Mouse (Mus musculus) neural tube, embryonic 14.5 days (tissue): ENCODE results near the gene Pgbd5. TPM values are rescaled to one million over a fixed set of nuclear protein-coding genes. Genes with fewer than 3 reads are reported as not detected.

Experiments
- ATAC-seq: fragments of 200-750 bp; cut with Nextera tagmentation; 2 replicates; pipeline ENCODE4 v1.8.0; 2017; ENCODE audit warnings: low read depth, mild to moderate bottlenecking, moderate TSS enrichment, moderate library complexity
- H3K27ac ChIP-seq: fragments of 300-500 bp; sonication (generic); 2 replicates; pipeline ENCODE4 v1.5.1; 2014; ENCODE audit warnings: low read depth, mild to moderate bottlenecking, control low read depth, low read length, moderate library complexity, mixed read lengths
- H3K27me3 ChIP-seq: fragments of 300-500 bp; sonication (generic); 2 replicates; pipeline ENCODE4 v1.6.1; 2014; ENCODE audit warnings: low read length; ENCODE audit not compliant: control insufficient read depth, insufficient read depth
- H3K36me3 ChIP-seq: fragments of 300-500 bp; sonication (generic); 2 replicates; pipeline ENCODE4 v1.6.1; 2014; ENCODE audit warnings: low read length, mixed read lengths; ENCODE audit not compliant: control insufficient read depth, insufficient read depth
- H3K4me1 ChIP-seq: fragments of 300-500 bp; sonication (generic); 2 replicates; pipeline ENCODE4 v1.6.1; 2014; ENCODE audit warnings: low read length; ENCODE audit not compliant: control insufficient read depth, insufficient read depth
- H3K4me2 ChIP-seq: fragments of 300-500 bp; sonication (generic); 2 replicates; pipeline ENCODE4 v1.6.1; 2014; ENCODE audit warnings: mild to moderate bottlenecking, low read depth, low read length, control low read depth
- H3K4me3 ChIP-seq: fragments of 300-500 bp; sonication (generic); 2 replicates; pipeline ENCODE4 v1.5.1; 2014; ENCODE audit warnings: low read depth, low read length, control low read depth, mixed read lengths
- H3K9ac ChIP-seq: fragments of 300-500 bp; sonication (generic); replicated peaks from 2 replicates; pipeline ENCODE4 v1.6.1; 2014; ENCODE audit warnings: low read depth, mild to moderate bottlenecking, control low read depth, low read length, mixed read lengths
- H3K9me3 ChIP-seq: fragments of 300-500 bp; sonication (generic); 2 replicates; pipeline ENCODE4 v1.6.1; 2016; ENCODE audit warnings: low read length; ENCODE audit not compliant: control insufficient read depth
- WGBS: fragments of 180-500 bp; shearing (Covaris S2); extraction: QIAGEN DNeasy Blood & Tissue Kit; methylation state at CpG from one replicate; pipeline ENCODE4 v1.1.7; 2014; 5-methylcytosine and 5-hydroxymethylcytosine counted together
- polyA plus RNA-seq: library from polyadenylated mRNA; unstranded; fragments of >200 nt; fragmentation: Nextera tagmentation; extraction: Ambion mirVana; gene quantifications from 2 replicates; pipeline ENCODE4 v1.2.1, GENCODE M21; 2014

Gene Pgbd5
- polyA plus RNA-seq, 1 experiment from 2014 or later, result 17.1 TPM

- peaks cover 19% of the 10 kb centered on the region; the same call in 1 of the 2 replicates for H3K36me3 ChIP-seq
- no peak overlapping the region for H3K4me2 ChIP-seq
- no peak for ATAC-seq
- H3K27ac ChIP-seq, result no peak overlapping the region
- WGBS, result 48% methylated on average over 1 of the region's 1 CpGs
- H3K27me3 ChIP-seq, result no peaks in the 10 kb centered on the region
- H3K4me3 ChIP-seq, result no peak overlapping the region
- no peaks in the 10 kb centered on the region for H3K9me3 ChIP-seq
- no peaks in the 10 kb centered on the region for H3K4me1 ChIP-seq
- no peak overlapping the region for H3K9ac ChIP-seq
These were observed 91.4 kb downstream of the Pgbd5 start for GRCm38 (mm10) chr8:124348087-124348486.

DNA sequence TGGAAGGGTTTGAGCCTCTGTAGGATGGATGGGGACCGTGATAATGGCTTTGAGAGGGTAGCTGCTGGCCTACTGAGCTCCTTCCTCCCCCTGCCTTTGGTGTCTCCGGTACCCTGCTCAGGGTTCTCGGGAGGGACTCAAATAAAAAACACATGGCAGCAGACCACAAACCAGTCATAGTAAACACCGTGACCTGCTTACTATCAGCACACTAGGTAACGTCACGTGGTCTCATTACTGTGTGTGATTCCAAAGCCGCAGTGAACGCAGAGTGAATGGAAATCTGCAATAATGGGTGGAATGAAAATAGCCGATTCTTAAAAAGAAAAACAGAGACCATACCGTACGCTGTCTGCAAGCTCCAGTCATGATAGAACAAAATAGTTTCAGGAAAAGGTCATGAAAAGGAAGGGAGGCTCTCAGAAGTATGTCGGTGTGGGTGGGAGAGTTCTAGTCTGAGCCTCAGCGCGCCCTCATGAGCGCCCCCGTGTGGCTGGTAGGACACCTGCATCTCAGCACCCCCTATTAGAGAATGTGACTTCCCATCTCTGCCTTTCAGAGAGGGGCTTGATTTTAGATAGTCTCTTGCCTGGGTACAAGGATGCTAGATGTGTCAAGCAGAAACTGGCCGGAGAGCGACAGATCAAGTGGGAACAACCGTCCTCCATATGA lies 92.5 kb downstream of the Pgbd5 start:
- Histone ChIP-seq H3K9me3 (no peaks in the 10 kb centered on the region), H3K4me1 (no peaks in the 10 kb centered on the region), H3K4me3 (no peak overlapping the region), H3K9ac (no peak overlapping the region), H3K27ac (no peak overlapping the region), H3K27me3 (no peaks in the 10 kb centered on the region), H3K36me3 (peaks cover 23% of the 10 kb centered on the region; the same call in 1 of the 2 replicates), H3K4me2 (no peak overlapping the region)
- WGBS, result 49% methylated on average over 19 of the region's 19 CpGs
- ATAC-seq, result peak; percentile 64; the same call in 1 of the 2 replicates

GRCm38 (mm10) chr8:124345098-124345497 lies 94.4 kb downstream of the Pgbd5 start:
- Histone ChIP-seq H3K27ac (no peak overlapping the region), H3K4me2 (no peak overlapping the region), H3K36me3 (peaks cover 38% of the 10 kb centered on the region), H3K4me3 (no peak overlapping the region), H3K9me3 (no peaks in the 10 kb centered on the region), H3K4me1 (peaks cover 2% of the 10 kb centered on the region; the same call in 1 of the 2 replicates), H3K27me3 (no peaks in the 10 kb centered on the region), H3K9ac (no peak overlapping the region)
- ATAC-seq, result no peak
- WGBS, result 81% methylated on average over 10 of the region's 10 CpGs

GRCm38 (mm10) chr8:124343991-124344390 lies 95.5 kb downstream of the Pgbd5 start:
- Histone ChIP-seq H3K27ac (no peak overlapping the region), H3K27me3 (no peaks in the 10 kb centered on the region), H3K9me3 (no peaks in the 10 kb centered on the region), H3K9ac (no peak overlapping the region), H3K4me1 (peaks cover 7% of the 10 kb centered on the region; the same call in 1 of the 2 replicates), H3K36me3 (peaks cover 41% of the 10 kb centered on the region), H3K4me2 (no peak overlapping the region), H3K4me3 (no peak overlapping the region)
- ATAC-seq, result no peak
- WGBS, result 86% methylated on average over 12 of the region's 12 CpGs

DNA sequence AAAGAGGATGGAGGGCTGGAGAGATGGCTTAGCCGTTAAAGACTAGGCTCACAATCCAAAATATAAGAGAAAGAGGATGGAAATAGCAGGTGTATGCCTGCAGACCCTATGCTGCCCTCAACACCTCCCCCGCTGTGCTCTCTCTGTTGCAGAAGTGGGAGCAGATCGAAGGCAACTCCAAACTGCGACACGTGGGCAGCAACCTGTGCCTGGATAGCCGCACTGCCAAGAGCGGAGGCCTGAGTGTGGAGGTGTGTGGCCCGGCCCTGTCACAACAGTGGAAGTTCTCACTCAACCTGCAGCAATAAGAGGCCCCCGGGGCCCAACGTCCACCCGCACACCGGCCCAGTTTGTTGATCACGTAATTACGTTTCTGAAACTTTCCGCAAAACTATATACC lies 96.3 kb downstream of the Pgbd5 start:
- 94% methylated on average over 15 of the region's 15 CpGs for WGBS
- Histone ChIP-seq H3K9me3 (no peaks in the 10 kb centered on the region), H3K4me3 (no peak overlapping the region), H3K4me2 (no peak overlapping the region), H3K27ac (no peak overlapping the region), H3K9ac (no peak overlapping the region), H3K27me3 (no peaks in the 10 kb centered on the region), H3K4me1 (peaks cover 7% of the 10 kb centered on the region; the same call in 1 of the 2 replicates), H3K36me3 (peaks cover 50% of the 10 kb centered on the region)
- no peak for ATAC-seq

DNA sequence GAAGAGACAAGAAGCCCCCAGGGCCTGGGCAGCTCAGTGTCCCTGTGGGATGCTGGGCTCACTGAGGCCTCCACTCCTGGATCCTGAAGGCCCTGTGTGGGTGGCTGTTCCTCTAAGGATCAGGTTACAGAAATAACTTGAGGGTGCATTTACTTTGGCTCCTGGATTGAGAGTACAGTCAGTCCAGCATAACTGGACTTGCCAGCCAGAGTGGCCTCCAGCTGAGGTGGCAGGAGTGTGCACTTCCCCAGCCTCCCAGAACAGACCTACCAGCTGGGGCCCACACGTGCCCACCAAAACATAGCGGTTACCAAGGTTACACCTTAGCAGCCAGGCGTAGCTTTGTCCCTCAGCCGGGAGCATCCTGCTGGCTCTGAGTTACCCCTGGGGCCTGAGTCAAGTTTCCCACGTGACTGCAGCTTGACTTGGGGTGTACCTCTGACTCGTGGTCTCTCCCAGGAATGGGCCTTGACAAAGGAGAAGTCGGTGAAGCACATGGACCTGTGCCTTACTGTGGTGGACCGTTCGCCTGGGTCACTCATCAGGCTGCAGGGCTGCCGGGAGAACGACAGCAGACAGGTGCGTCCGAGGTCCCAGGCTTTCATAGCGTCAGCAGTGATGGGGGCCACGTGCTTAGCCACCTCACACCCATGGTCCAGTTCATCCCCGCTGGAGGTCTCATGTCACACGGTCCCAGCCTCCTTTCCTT lies 98.9 kb downstream of the Pgbd5 start:
- peaks cover 63% of the 10 kb centered on the region for H3K36me3 ChIP-seq
- H3K4me3 ChIP-seq, result no peak overlapping the region
- H3K27ac ChIP-seq, result no peak overlapping the region
- H3K9me3 ChIP-seq, result no peaks in the 10 kb centered on the region
- no peak overlapping the region for H3K9ac ChIP-seq
- peak; percentile 76; the same call in 1 of the 2 replicates for ATAC-seq
- H3K4me2 ChIP-seq, result no peak overlapping the region
- no peaks in the 10 kb centered on the region for H3K27me3 ChIP-seq
- WGBS, result 64% methylated on average over 17 of the region's 17 CpGs
- peaks cover 7% of the 10 kb centered on the region; the same call in 1 of the 2 replicates for H3K4me1 ChIP-seq

GRCm38 (mm10) chr8:124339742-124340141 lies 99.7 kb downstream of the Pgbd5 start:
- H3K9ac ChIP-seq, result no peak overlapping the region
- H3K4me3 ChIP-seq, result no peak overlapping the region
- no peak overlapping the region for H3K27ac ChIP-seq
- peaks cover 67% of the 10 kb centered on the region for H3K36me3 ChIP-seq
- no peaks in the 10 kb centered on the region for H3K9me3 ChIP-seq
- WGBS, result 88% methylated on average over 3 of the region's 3 CpGs
- H3K27me3 ChIP-seq, result no peaks in the 10 kb centered on the region
- H3K4me1 ChIP-seq, result peaks cover 7% of the 10 kb centered on the region; the same call in 1 of the 2 replicates
- no peak overlapping the region for H3K4me2 ChIP-seq
- ATAC-seq, result no peak

GRCm38 (mm10) chr8:124336302-124336701 lies 103.2 kb downstream of the Pgbd5 start:
- WGBS, result 94% methylated on average over 13 of the region's 13 CpGs
- Histone ChIP-seq H3K9ac (no peak overlapping the region), H3K4me3 (no peak overlapping the region), H3K4me2 (no peak overlapping the region), H3K9me3 (no peaks in the 10 kb centered on the region), H3K27ac (no peak overlapping the region), H3K27me3 (no peaks in the 10 kb centered on the region), H3K4me1 (peaks cover 7% of the 10 kb centered on the region; the same call in 1 of the 2 replicates), H3K36me3 (peaks cover 42% of the 10 kb centered on the region)
- no peak for ATAC-seq

- Histone ChIP-seq H3K4me2 (no peak overlapping the region), H3K27ac (no peak overlapping the region), H3K9me3 (no peaks in the 10 kb centered on the region), H3K27me3 (no peaks in the 10 kb centered on the region), H3K4me3 (no peak overlapping the region), H3K36me3 (peaks cover 23% of the 10 kb centered on the region; the same call in 1 of the 2 replicates), H3K4me1 (no peaks in the 10 kb centered on the region), H3K9ac (no peak overlapping the region)
- no peak for ATAC-seq
- WGBS, result 71% methylated on average over 11 of the region's 11 CpGs
These were observed 107.8 kb downstream of the Pgbd5 start for GRCm38 (mm10) chr8:124331706-124332105.
